Mouse (Mus musculus) G1E (cell line): ENCODE data around the gene Cbx4.

ENCODE experiments used
- CTCF ChIP-seq: IDR thresholded peaks from 2 replicates; pipeline ENCODE4 v1.5.1; 2012; ENCODE audit warnings: low read depth, low read length, inconsistent platforms, mixed read lengths
- TAL1 ChIP-seq: conservative IDR thresholded peaks from 2 replicates; pipeline ENCODE4 v1.6.1; 2012; ENCODE audit warnings: low read depth, low read length, inconsistent platforms, mixed read lengths

DNA sequence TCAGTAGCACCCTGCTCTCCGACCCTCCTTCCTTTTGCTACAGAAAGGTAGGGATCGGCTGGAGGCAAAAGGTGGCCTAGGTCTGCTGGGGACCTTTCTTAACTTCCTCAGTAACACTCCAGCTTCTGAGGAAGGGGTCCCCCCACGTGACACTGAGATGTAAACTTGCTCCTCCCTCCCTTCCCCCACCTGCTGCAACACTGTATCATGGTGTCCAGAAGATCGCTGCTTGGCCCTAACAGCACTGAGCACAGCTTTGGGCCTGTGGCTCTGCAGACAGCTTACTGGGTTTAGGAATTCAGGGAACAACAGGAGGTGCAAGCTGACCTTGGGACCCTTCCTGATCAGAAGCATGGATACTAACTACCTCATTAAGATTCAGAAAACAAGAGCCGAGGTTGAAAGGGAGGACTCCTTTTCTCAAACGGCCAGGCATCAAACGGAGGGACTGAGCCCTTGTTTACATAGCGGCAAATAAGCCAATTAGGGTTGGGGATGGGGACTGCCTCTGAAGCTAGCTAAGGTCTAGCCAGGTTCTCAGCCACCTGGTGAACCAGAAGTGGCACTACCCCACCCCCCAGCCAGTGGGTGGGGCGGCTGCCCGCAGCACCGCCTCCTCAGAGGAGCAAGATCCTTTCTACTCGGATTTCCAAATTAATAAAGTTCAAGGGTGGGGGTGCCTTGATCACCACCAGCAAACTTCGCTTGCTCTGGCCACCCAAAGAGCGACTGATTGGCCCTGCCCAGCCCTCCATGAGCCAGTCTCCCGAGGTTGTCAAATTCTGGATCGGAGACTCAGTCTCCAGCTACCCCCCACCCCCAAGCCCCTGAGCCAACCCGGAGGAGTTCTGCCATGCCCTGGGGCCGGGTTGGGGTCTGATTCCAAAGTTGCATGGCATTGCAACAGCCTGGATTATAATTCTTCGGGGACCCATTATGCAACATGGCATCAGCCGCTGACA, 3.1 kb downstream of the Cbx4 start:
- no peak for TF ChIP-seq CTCF
- TF ChIP-seq TAL1 = no peak
